Mouse (Mus musculus) MEL (cell line): ENCODE data around the gene Zfp189. TPM values are rescaled to one million over a fixed set of nuclear protein-coding genes. Genes with fewer than 3 reads are reported as not detected.

Experiments
- DNase-seq: peaks from one replicate; pipeline ENCODE4 v3.0.0; 2011; ENCODE audit warnings: low read depth, low spot score
- H3K27ac ChIP-seq: 2 replicates; pipeline ENCODE4 v1.5.1; 2012; ENCODE audit warnings: low read depth, mild to moderate bottlenecking, control low read depth, low read length, moderate library complexity; ENCODE audit not compliant: control insufficient read depth
- H3K27me3 ChIP-seq, 2 experiments: fragments of 150-350 bp in 1 of 2; sonication (generic) in 1 of 2; 2 replicates each; pipeline ENCODE4 v1.6.1; 2012; ENCODE audit warnings: low read length in 2 of 2, mild to moderate bottlenecking in 2 of 2, improper control_type of control experiment in 1 of 2, moderate library complexity in 1 of 2; ENCODE audit not compliant: insufficient read depth in 2 of 2, control insufficient read depth in 1 of 2
- H3K36me3 ChIP-seq, 2 experiments: 2 replicates each; pipeline ENCODE4 v1.6.1; 2012 to 2014; ENCODE audit warnings: low read length in 2 of 2, improper control_type of control experiment in 1 of 2, inconsistent platforms in 1 of 2, mild to moderate bottlenecking in 1 of 2; ENCODE audit not compliant: insufficient read depth in 2 of 2, control insufficient read depth in 1 of 2
- H3K4me1 ChIP-seq, 2 experiments: fragments of 150-350 bp in 1 of 2; sonication (generic) in 1 of 2; 2 replicates each; pipeline ENCODE4 v1.6.1; 2012; ENCODE audit warnings: low read length in 2 of 2, improper control_type of control experiment in 1 of 2, mild to moderate bottlenecking in 1 of 2; ENCODE audit not compliant: insufficient read depth in 2 of 2, control insufficient read depth in 1 of 2
- H3K4me3 ChIP-seq, 2 experiments: fragments of 150-350 bp in 1 of 2; sonication (generic) in 1 of 2; 2 replicates each; pipeline ENCODE4 v1.5.1; 2012; ENCODE audit warnings: low read depth in 2 of 2, low read length in 2 of 2, mild to moderate bottlenecking in 2 of 2, moderate library complexity in 2 of 2, control low read depth in 1 of 2, improper control_type of control experiment in 1 of 2; ENCODE audit not compliant: control insufficient read depth in 1 of 2, insufficient read depth in 1 of 2
- H3K79me2 ChIP-seq: 2 replicates; pipeline ENCODE4 v1.6.1; 2012; ENCODE audit warnings: mild to moderate bottlenecking, low read length, moderate library complexity; ENCODE audit not compliant: control insufficient read depth, poor library complexity, insufficient read depth
- H3K9ac ChIP-seq: 2 replicates; pipeline ENCODE4 v1.6.1; 2012; ENCODE audit warnings: low read depth, mild to moderate bottlenecking, control low read depth, low read length, moderate library complexity; ENCODE audit not compliant: control insufficient read depth, poor library complexity, severe bottlenecking
- H3K9me3 ChIP-seq: fragments of 150-350 bp; sonication (generic); replicated peaks from 2 replicates; pipeline ENCODE4 v1.6.1; 2012; ENCODE audit warnings: mild to moderate bottlenecking, low read length, improper control_type of control experiment, moderate library complexity; ENCODE audit not compliant: insufficient read depth
- CHD2 ChIP-seq: IDR thresholded peaks from 2 replicates; pipeline ENCODE4 v1.6.1; 2011; ENCODE audit warnings: low read length, improper control_type of control experiment
- CTCF ChIP-seq, 3 experiments: IDR thresholded peaks in 2 of 3; conservative IDR thresholded peaks in 1 of 3; 2 replicates each; pipeline ENCODE4 v1.5.1; 2011 to 2012; ENCODE audit warnings: low read length in 3 of 3, low read depth in 2 of 3, mild to moderate bottlenecking in 2 of 3, improper control_type of control experiment in 1 of 3, inconsistent platforms in 1 of 3, mixed read lengths in 1 of 3, moderate library complexity in 1 of 3; ENCODE audit not compliant: control insufficient read depth in 1 of 3, insufficient read depth in 1 of 3, poor library complexity in 1 of 3, severe bottlenecking in 1 of 3
- E2F4 ChIP-seq: IDR thresholded peaks from 2 replicates; pipeline ENCODE4 v1.6.1; 2011; ENCODE audit warnings: low read depth, low read length, improper control_type of control experiment, borderline replicate concordance
- ETS1 ChIP-seq: IDR thresholded peaks from 2 replicates; pipeline ENCODE4 v1.6.1; 2012; ENCODE audit warnings: low read depth, mild to moderate bottlenecking, inconsistent platforms, low read length, improper control_type of control experiment, moderate library complexity
- HCFC1 ChIP-seq: IDR thresholded peaks from 2 replicates; pipeline ENCODE4 v1.6.1; 2012; ENCODE audit warnings: low read depth, mild to moderate bottlenecking, inconsistent platforms, low read length, improper control_type of control experiment, moderate library complexity
- JUND ChIP-seq: IDR thresholded peaks from 2 replicates; pipeline ENCODE4 v1.6.1; 2011; ENCODE audit warnings: low read depth, mild to moderate bottlenecking, improper control_type of control experiment, low read length
- KAT2A ChIP-seq: conservative IDR thresholded peaks from 2 replicates; pipeline ENCODE4 v1.6.1; 2012; ENCODE audit warnings: low read depth, low read length, improper control_type of control experiment, inconsistent platforms
- MAX ChIP-seq: IDR thresholded peaks from 2 replicates; pipeline ENCODE4 v1.6.1; 2011; ENCODE audit warnings: low read length, improper control_type of control experiment
- MAZ ChIP-seq: IDR thresholded peaks from 2 replicates; pipeline ENCODE4 v1.6.1; 2012; ENCODE audit warnings: low read depth, mild to moderate bottlenecking, inconsistent platforms, low read length, improper control_type of control experiment
- MEF2A ChIP-seq: IDR thresholded peaks from 2 replicates; pipeline ENCODE4 v1.6.1; 2014; ENCODE audit warnings: low read depth, mild to moderate bottlenecking, inconsistent platforms, low read length, improper control_type of control experiment; ENCODE audit not compliant: poor library complexity, insufficient replicate concordance, severe bottlenecking; ENCODE audit errors: extremely low read depth
- MXI1 ChIP-seq: IDR thresholded peaks from 2 replicates; pipeline ENCODE4 v1.6.1; 2011; ENCODE audit warnings: mild to moderate bottlenecking, low read depth, low read length, improper control_type of control experiment
- MYC ChIP-seq: IDR thresholded peaks from 2 replicates; pipeline ENCODE4 v1.6.1; 2011; ENCODE audit warnings: low read depth, mild to moderate bottlenecking, low read length, improper control_type of control experiment, moderate library complexity
- NELFE ChIP-seq: IDR thresholded peaks from 2 replicates; pipeline ENCODE4 v1.6.1; 2011; ENCODE audit warnings: low read depth, low read length, improper control_type of control experiment
- NRF1 ChIP-seq: IDR thresholded peaks from 2 replicates; pipeline ENCODE4 v1.6.1; 2014; ENCODE audit warnings: low read depth, mild to moderate bottlenecking, inconsistent platforms, low read length, improper control_type of control experiment, moderate library complexity; ENCODE audit not compliant: poor library complexity, insufficient read depth, severe bottlenecking
- POLR2A ChIP-seq, 2 experiments: IDR thresholded peaks; 2 replicates each; pipeline ENCODE4 v1.6.1; 2011 to 2012; ENCODE audit warnings: low read length in 2 of 2, mild to moderate bottlenecking in 2 of 2, control low read depth in 1 of 2, improper control_type of control experiment in 1 of 2, low read depth in 1 of 2, moderate library complexity in 1 of 2; ENCODE audit not compliant: control insufficient read depth in 1 of 2, insufficient read depth in 1 of 2, poor library complexity in 1 of 2
- POLR2AphosphoS2 ChIP-seq: IDR thresholded peaks from 2 replicates; pipeline ENCODE4 v1.6.1; 2011; ENCODE audit warnings: low read length, improper control_type of control experiment
- POLR2AphosphoS5 ChIP-seq: IDR thresholded peaks from 2 replicates; pipeline ENCODE4 v1.6.1; 2012; ENCODE audit warnings: low read depth, borderline replicate concordance, mild to moderate bottlenecking, inconsistent platforms, low read length, moderate library complexity, mixed read lengths
- SIN3A ChIP-seq: IDR thresholded peaks from 2 replicates; pipeline ENCODE4 v1.6.1; 2012; ENCODE audit warnings: low read length, improper control_type of control experiment, inconsistent platforms
- SMC3 ChIP-seq: IDR thresholded peaks from 2 replicates; pipeline ENCODE4 v1.6.1; 2011; ENCODE audit warnings: low read depth, low read length, improper control_type of control experiment
- TAL1 ChIP-seq: IDR thresholded peaks from 2 replicates; pipeline ENCODE4 v1.6.1; 2012; ENCODE audit warnings: mild to moderate bottlenecking, inconsistent platforms, low read length, moderate library complexity, mixed read lengths
- UBTF ChIP-seq: IDR thresholded peaks from 2 replicates; pipeline ENCODE4 v1.6.1; 2012; ENCODE audit warnings: low read depth, mild to moderate bottlenecking, inconsistent platforms, low read length, improper control_type of control experiment, moderate library complexity, borderline replicate concordance; ENCODE audit not compliant: insufficient read depth
- USF1 ChIP-seq: IDR thresholded peaks from 2 replicates; pipeline ENCODE4 v1.6.1; 2014; ENCODE audit warnings: low read depth, mild to moderate bottlenecking, inconsistent platforms, low read length, improper control_type of control experiment, moderate library complexity
- ZC3H11A ChIP-seq: IDR thresholded peaks from 2 replicates; pipeline ENCODE4 v1.6.1; 2012; ENCODE audit warnings: low read depth, mild to moderate bottlenecking, inconsistent platforms, low read length, improper control_type of control experiment
- ZMIZ1 ChIP-seq: IDR thresholded peaks from 2 replicates; pipeline ENCODE4 v1.6.1; 2012; ENCODE audit warnings: low read depth, mild to moderate bottlenecking, inconsistent platforms, low read length, improper control_type of control experiment, moderate library complexity
- ZNF384 ChIP-seq: IDR thresholded peaks from 2 replicates; pipeline ENCODE4 v1.6.1; 2012; ENCODE audit warnings: low read depth, mild to moderate bottlenecking, inconsistent platforms, low read length, improper control_type of control experiment
- polyA plus RNA-seq, 2 experiments: library from polyadenylated mRNA; stranded (reverse) in 1 of 2; unstranded in 1 of 2; fragments of >175 nt in 1 of 2; fragments of >200 nt in 1 of 2; gene quantifications; 2 replicates each; pipeline versions ENCODE4 v1.2.1 to v1.2.4; 2012; ENCODE audit warnings: low replicate concordance in 2 of 2, low read depth in 1 of 2; ENCODE audit not compliant: insufficient read length in 2 of 2, insufficient read depth in 1 of 2, missing spikeins in 1 of 2
- total RNA-seq: library from RNA; depleted of rRNA; stranded (reverse); fragments of 300-350 nt; gene quantifications from 2 replicates; pipeline ENCODE4 v1.2.3, GENCODE M21; 2012

Zfp189 gene
- total and polyA plus RNA-seq, 3 experiments = 3.3 to 5.3 TPM; not detected in 1

DNA sequence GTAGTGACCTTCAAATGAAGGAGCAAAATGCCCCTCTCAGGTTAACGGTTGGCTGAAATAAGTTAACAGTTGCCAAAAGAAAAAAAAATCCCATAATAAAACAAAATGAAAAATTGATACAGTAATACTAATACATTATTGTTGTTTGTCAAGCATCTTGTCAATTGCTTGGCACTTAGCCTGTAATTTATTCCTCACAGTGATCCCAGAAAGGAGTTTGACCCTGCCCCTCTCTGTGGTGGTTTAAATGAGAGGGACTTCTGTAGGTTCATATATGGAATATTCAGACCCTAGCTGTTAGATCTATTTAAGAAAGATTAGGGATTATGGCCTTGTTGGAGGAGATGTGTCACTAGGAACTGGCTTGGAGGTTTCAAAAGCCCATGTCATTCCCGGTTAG lies 25.1 kb downstream of the Zfp189 start:
- Histone ChIP-seq H3K79me2 (no peaks in the 10 kb centered on the region), H3K4me3 (no peak overlapping the region), H3K9me3 (no peaks in the 10 kb centered on the region), H3K36me3 (no peaks in the 10 kb centered on the region), H3K9ac (no peak overlapping the region), H3K27me3 (peaks cover 2 to 4% of the 10 kb centered on the region in 2 experiments; a peak in 3 of 4 replicates), H3K4me1 (no peaks in the 10 kb centered on the region), H3K27ac (no peak overlapping the region)
- no peak for DNase-seq
- TF ChIP-seq MAZ = no peak
- TF ChIP-seq POLR2AphosphoS2 = no peak
- no peak for TF ChIP-seq MAX
- TF ChIP-seq POLR2A (IDR thresholded peaks at IDR 0.05; ENCODE audit: control insufficient read depth in 1 of 2, insufficient read depth in 1 of 2, low read depth in 1 of 2, low read length in 2 of 2, poor library complexity in 1 of 2) = no peak
- TF ChIP-seq ZC3H11A = no peak
- no peak for TF ChIP-seq KAT2A
- no peak for TF ChIP-seq ZMIZ1
- no peak for TF ChIP-seq HCFC1
- TF ChIP-seq E2F4 = no peak
- TF ChIP-seq TAL1 = no peak
- TF ChIP-seq USF1 = no peak
- no peak for TF ChIP-seq POLR2AphosphoS5
- no peak for TF ChIP-seq UBTF
- no peak for TF ChIP-seq ZNF384

DNA sequence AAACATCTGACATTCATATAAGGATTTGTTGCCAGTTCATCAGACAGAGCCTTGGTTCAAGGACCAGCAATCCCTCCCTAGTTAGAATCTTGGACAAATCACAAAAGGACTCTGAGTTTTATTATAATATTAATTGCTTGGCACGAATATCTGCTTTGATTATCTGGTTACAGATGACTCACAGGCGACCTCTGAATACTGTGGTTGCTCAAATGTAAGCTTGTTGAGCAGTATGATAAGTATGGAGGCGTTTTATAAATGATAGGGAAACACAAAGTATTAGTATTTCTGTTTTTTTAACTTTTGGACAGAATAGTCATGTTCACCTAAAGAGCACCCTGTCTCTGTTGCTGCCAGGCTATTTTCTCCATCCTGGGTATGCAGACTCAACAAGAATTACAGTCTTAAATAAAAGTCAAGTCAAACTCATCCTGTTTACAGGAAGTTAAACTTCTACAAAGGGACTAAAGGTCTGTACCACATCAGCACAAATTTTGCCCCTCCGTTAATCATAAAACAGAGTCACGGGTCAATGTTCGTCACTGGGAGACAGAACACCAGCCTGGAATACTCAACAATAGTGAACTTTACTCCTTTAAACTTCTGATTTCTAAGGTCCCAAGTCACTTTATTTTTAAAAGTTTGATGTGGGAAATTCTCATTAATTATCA lies 26.0 kb downstream of the Zfp189 start:
- no peak for DNase-seq
- TF ChIP-seq CHD2 (no peak), POLR2AphosphoS2 (no peak), MXI1 (no peak), MEF2A (no peak), ETS1 (no peak), MAZ (no peak), E2F4 (no peak), USF1 (no peak), SMC3 (no peak), SIN3A (no peak), CTCF (IDR thresholded peaks at IDR 0.05 in 2 of 3, conservative IDR thresholded peaks at IDR 0.05 in 1 of 3; ENCODE audit: control insufficient read depth in 1 of 3, insufficient read depth in 1 of 3, low read depth in 2 of 3, low read length in 3 of 3, poor library complexity in 1 of 3, severe bottlenecking in 1 of 3) (no peak), JUND (no peak), MYC (no peak), NRF1 (no peak), MAX (no peak), POLR2A (IDR thresholded peaks at IDR 0.05; ENCODE audit: control insufficient read depth in 1 of 2, insufficient read depth in 1 of 2, low read depth in 1 of 2, low read length in 2 of 2, poor library complexity in 1 of 2) (no peak), NELFE (no peak), POLR2AphosphoS5 (no peak)
- Histone ChIP-seq H3K79me2 (no peaks in the 10 kb centered on the region), H3K9ac (no peak overlapping the region), H3K27ac (no peak overlapping the region), H3K9me3 (no peaks in the 10 kb centered on the region), H3K4me3 (no peak overlapping the region), H3K27me3 (peaks cover 2 to 4% of the 10 kb centered on the region in 2 experiments; a peak in 3 of 4 replicates), H3K4me1 (no peaks in the 10 kb centered on the region), H3K36me3 (no peaks in the 10 kb centered on the region)
